Mouse (Mus musculus) G1E (cell line): Measurements from ENCODE around the gene Chmp3. TPM values are rescaled to one million over a fixed set of nuclear protein-coding genes. Genes with fewer than 3 reads are reported as not detected.

Experiments
- ATAC-seq: 2 replicates; pipeline ENCODE4 v1.8.0; 2016; ENCODE audit warnings: mild to moderate bottlenecking; ENCODE audit not compliant: insufficient number of reproducible peaks, poor library complexity, low FRiP score, severe bottlenecking; ENCODE audit errors: extremely low read depth
- DNase-seq: peaks from one replicate; pipeline ENCODE4 v3.0.0; 2012; ENCODE audit warnings: low spot score
- H3K27me3 ChIP-seq: 2 replicates; pipeline ENCODE4 v1.6.1; 2012; ENCODE audit warnings: mild to moderate bottlenecking, low read length, inconsistent platforms; ENCODE audit not compliant: insufficient read depth
- H3K36me3 ChIP-seq: replicated peaks from 2 replicates; pipeline ENCODE3; 2012; ENCODE audit warnings: mild to moderate bottlenecking, inconsistent platforms
- H3K4me1 ChIP-seq: 2 replicates; pipeline ENCODE4 v1.6.1; 2012; ENCODE audit warnings: low read depth, low read length, inconsistent platforms, mixed read lengths; ENCODE audit not compliant: insufficient read depth
- H3K4me3 ChIP-seq: 2 replicates; pipeline ENCODE4 v1.5.1; 2012; ENCODE audit warnings: low read depth, mild to moderate bottlenecking, inconsistent platforms, low read length, moderate library complexity, mixed read lengths
- H3K9me3 ChIP-seq: replicated peaks from 2 replicates; pipeline ENCODE4 v1.6.1; 2012; ENCODE audit warnings: inconsistent platforms
- CTCF ChIP-seq: IDR thresholded peaks from 2 replicates; pipeline ENCODE4 v1.5.1; 2012; ENCODE audit warnings: low read depth, low read length, inconsistent platforms, mixed read lengths
- GATA1 ChIP-seq: IDR thresholded peaks from 2 replicates; pipeline ENCODE4 v1.6.1; 2012; ENCODE audit warnings: borderline replicate concordance, low read length, inconsistent platforms, mixed read lengths
- GATA2 ChIP-seq: IDR thresholded peaks from 2 replicates; pipeline ENCODE4 v1.6.1; 2012; ENCODE audit warnings: low read depth, low read length, inconsistent platforms, borderline replicate concordance
- POLR2AphosphoS5 ChIP-seq: IDR thresholded peaks from 2 replicates; pipeline ENCODE4 v1.6.1; 2012; ENCODE audit warnings: low read depth, low read length, inconsistent platforms; ENCODE audit not compliant: insufficient replicate concordance
- TAL1 ChIP-seq: conservative IDR thresholded peaks from 2 replicates; pipeline ENCODE4 v1.6.1; 2012; ENCODE audit warnings: low read depth, low read length, inconsistent platforms, mixed read lengths
- polyA plus RNA-seq: library from polyadenylated mRNA; stranded (reverse); fragments of >175 nt; gene quantifications from 2 replicates; pipeline ENCODE4 v1.2.3, GENCODE M21; 2012
- total RNA-seq, 2 experiments: library from RNA; stranded (forward) in 1 of 2; stranded (reverse) in 1 of 2; fragments of 200-1000 nt in 1 of 2; fragments of >200 nt in 1 of 2; fragmentation: Nextera tagmentation in 1 of 2; gene quantifications; 2 replicates each; pipeline ENCODE4 v1.2.3; 2014 to 2017

The Chmp3 gene
- total RNA-seq (2014; fragmentation: Nextera tagmentation) (27.7 and 30.0 TPM in 2 replicates), total RNA-seq (2017) (87.1 and 101 TPM in 2 replicates), polyA plus RNA-seq (14.7 and 25.6 TPM in 2 replicates)

GRCm38 (mm10) chr6:71543686-71544499 is at the start of gene Chmp3:
TSS of gene Chmp3 (plus strand) at chr6:71543797.
- TF ChIP-seq POLR2AphosphoS5, result no peak
- TF ChIP-seq TAL1, result no peak
- TF ChIP-seq GATA1, result no peak
- no peak for TF ChIP-seq CTCF
- no peak for TF ChIP-seq GATA2
- Histone ChIP-seq H3K9me3 (no peaks in the 10 kb centered on the region), H3K36me3 (peaks cover 15% of the 10 kb centered on the region), H3K27me3 (peaks cover 2% of the 10 kb centered on the region; the same call in 1 of the 2 replicates), H3K4me1 (peaks cover 13% of the 10 kb centered on the region), H3K4me3 (peak within 1 kb of the TSS; percentile 85)
- peak; percentile 81 for DNase-seq
- peak; percentile 83 for ATAC-seq

- ATAC-seq (0 out of 2 replicates have a peak, but pooled peaks have one; percentile 10), DNase-seq (peak; percentile 25)
- TF ChIP-seq TAL1 (no peak), GATA2 (no peak), GATA1 (no peak), POLR2AphosphoS5 (no peak)
- peaks cover 19% of the 10 kb centered on the region for H3K4me1 ChIP-seq
- no peaks in the 10 kb centered on the region for H3K27me3 ChIP-seq
- H3K4me3 ChIP-seq, result peak overlapping the region; percentile 89
- H3K9me3 ChIP-seq, result no peaks in the 10 kb centered on the region
- peaks cover 8% of the 10 kb centered on the region for H3K36me3 ChIP-seq
These were observed 49.1 kb upstream of the Chmp3 start for GRCm38 (mm10) chr6:71494341-71495020.

GRCm38 (mm10) chr6:71500575-71500974 is 43.0 kb upstream of the Chmp3 start:
- Histone ChIP-seq H3K4me3 (no peak overlapping the region), H3K36me3 (peaks cover 27% of the 10 kb centered on the region), H3K9me3 (no peaks in the 10 kb centered on the region), H3K27me3 (no peaks in the 10 kb centered on the region), H3K4me1 (peaks cover 5% of the 10 kb centered on the region)
- no peak for DNase-seq
- no peak for ATAC-seq
- TF ChIP-seq POLR2AphosphoS5 (no peak), TAL1 (no peak), GATA1 (no peak), GATA2 (no peak), CTCF (no peak)

- H3K4me1 ChIP-seq, result no peaks in the 10 kb centered on the region
- ATAC-seq, result no peak
- DNase-seq, result no peak
- H3K4me3 ChIP-seq, result no peak overlapping the region
- no peaks in the 10 kb centered on the region for H3K27me3 ChIP-seq
- no peak for TF ChIP-seq GATA2
- TF ChIP-seq CTCF, result no peak
- no peak for TF ChIP-seq GATA1
- TF ChIP-seq TAL1, result no peak
- no peak for TF ChIP-seq POLR2AphosphoS5
- no peaks in the 10 kb centered on the region for H3K9me3 ChIP-seq
- peaks cover 24% of the 10 kb centered on the region for H3K36me3 ChIP-seq
These were observed 40.6 kb upstream of the Chmp3 start for GRCm38 (mm10) chr6:71503001-71503400.

GRCm38 (mm10) chr6:71503670-71504069 is 39.9 kb upstream of the Chmp3 start:
- no peaks in the 10 kb centered on the region for H3K27me3 ChIP-seq
- ATAC-seq (no peak), DNase-seq (no peak)
- H3K9me3 ChIP-seq, result no peaks in the 10 kb centered on the region
- TF ChIP-seq POLR2AphosphoS5, result no peak
- TF ChIP-seq TAL1, result no peak
- no peaks in the 10 kb centered on the region for H3K4me1 ChIP-seq
- no peak overlapping the region for H3K4me3 ChIP-seq
- peaks cover 26% of the 10 kb centered on the region for H3K36me3 ChIP-seq

GRCm38 (mm10) chr6:71504091-71504490 is 39.5 kb upstream of the Chmp3 start:
- Histone ChIP-seq H3K27me3 (no peaks in the 10 kb centered on the region), H3K36me3 (peaks cover 27% of the 10 kb centered on the region), H3K9me3 (no peaks in the 10 kb centered on the region), H3K4me1 (no peaks in the 10 kb centered on the region), H3K4me3 (no peak overlapping the region)
- ATAC-seq (no peak), DNase-seq (no peak)
- no peak for TF ChIP-seq GATA2
- no peak for TF ChIP-seq TAL1
- no peak for TF ChIP-seq GATA1
- TF ChIP-seq CTCF, result no peak
- no peak for TF ChIP-seq POLR2AphosphoS5
